Mouse (Mus musculus): ENCODE measurements around the gene Rasl10a. TPM values are rescaled to one million over a fixed set of nuclear protein-coding genes. Genes with fewer than 3 reads are reported as not detected.

Rasl10a gene
- total RNA-seq, 2 experiments from 2014 or later, result not detected

DNA sequence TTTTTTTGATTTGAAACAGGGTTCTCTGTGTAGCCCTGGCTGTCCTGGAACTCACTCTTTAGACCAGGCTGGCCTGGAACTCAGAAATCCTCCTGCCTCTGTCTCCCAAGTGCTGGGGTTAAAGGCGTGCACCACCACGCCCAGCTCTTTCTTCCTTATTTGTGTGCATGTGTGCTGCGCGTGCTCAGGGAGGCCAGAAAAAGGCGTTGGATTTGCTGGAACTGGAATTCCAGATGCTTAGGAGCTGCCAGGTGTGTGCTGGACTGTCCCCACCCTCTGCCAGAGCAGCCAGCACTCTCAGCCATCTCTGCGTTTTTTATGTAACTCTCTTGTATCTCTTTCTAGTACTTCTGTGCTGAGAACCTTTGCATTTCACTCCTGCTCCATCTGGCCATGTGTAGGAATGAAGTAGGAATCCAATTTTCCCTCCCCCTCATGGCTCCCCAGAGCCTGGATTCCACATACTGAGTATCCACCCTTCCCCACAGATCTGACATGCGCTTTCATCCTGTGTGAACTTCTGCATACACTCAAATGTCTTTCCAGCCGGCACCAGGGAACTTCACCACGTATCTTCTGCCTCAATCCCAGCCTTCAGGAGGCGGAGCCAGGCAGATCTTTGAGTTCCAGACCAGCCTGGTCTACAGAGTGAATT is 5.6 kb upstream of the Rasl10a start:
- ATAC-seq (ENCODE audit: poor library complexity, severe bottlenecking), result no peak

DNA sequence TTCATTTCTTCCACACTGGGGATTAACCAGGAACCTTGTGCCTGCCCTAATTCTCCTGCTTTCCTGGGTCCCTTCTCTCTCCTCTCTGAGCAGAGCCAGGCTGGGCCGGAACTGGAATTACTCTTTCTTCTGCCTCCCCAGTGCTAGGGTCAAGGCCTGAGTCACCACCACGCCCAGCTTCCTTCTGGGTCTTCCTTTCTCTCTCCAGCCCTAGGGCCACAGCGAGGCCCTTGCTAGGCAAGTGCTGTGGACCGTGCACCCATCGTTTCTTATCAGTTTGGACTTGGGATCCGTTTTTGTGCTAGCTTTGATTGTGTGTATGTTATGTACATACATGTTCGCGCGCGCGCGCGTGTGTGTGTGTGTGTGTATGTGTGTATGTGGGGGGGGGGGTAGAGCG is 3.8 kb upstream of the Rasl10a start:
- no peak for ATAC-seq (ENCODE audit: poor library complexity, severe bottlenecking)

DNA sequence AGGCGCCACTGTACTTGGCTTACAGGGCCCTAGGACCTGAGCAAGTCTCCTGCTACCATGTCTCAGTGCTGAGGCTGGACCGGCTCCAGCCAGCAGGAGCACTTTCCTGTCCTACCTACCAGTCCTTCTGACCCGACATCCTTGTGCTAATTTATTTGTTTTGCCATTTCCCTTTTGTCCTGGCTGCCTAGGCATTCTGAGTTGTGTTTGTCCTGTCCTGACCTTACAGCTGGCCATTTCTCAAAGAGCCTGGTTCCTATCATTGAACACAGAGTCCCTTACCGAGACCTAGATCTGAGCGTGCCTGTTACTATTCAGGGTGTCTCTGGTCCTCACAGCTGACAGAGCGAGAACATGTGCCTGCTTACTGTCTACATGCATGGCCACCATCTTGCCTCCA is 3.1 kb upstream of the Rasl10a start:
- no peak for ATAC-seq (ENCODE audit: poor library complexity, severe bottlenecking)

DNA sequence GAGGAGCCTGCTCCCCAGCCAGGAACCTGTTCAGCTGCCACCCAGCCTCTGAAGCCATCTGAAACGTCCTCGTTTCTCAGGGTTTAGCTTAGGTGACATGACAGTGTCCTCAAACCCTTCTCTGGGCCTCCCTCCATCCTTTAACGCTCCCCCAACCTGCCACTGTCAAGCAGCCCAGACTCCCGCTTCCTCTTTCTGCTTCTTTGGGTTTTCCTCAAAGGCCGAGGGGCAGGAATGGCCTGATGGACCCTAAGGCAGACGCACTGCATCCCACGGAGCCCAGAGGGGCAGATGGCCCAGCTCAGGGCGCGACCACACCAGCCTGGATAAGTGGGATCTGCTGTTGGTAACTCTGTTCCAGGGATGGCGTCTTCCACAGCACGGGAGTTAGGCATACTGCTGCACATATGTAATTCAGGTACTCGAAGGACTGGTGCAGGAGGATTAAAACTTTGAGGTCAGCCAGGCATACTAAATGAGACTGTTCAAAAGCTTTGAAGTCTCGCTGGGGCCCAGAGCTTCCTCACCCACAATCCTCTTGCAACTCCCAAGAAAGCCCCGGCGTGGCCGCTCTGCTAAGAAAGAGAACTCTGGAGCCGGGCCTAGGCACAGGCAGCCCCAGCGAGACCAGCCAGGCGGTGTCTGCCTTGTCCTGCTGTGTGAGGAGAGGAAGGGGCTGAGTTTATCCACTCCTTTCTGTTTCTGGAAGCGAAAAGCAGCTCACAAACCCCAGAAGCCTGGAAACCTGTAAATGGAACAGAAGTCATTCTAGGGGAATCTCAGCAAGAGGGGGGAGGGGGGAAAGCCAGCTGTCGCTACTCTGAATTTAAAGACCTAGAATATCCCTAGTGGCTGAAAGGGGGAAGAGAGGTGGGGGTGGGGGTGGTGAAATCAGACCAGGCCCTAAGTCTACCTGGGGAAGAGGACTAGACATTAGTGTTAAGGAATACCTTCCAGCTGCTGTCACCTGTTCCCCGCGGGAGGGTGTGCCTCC is 1.7 kb upstream of the Rasl10a start:
- no peak; the same call in 1 of the 2 replicates for ATAC-seq (ENCODE audit: poor library complexity, severe bottlenecking)

DNA sequence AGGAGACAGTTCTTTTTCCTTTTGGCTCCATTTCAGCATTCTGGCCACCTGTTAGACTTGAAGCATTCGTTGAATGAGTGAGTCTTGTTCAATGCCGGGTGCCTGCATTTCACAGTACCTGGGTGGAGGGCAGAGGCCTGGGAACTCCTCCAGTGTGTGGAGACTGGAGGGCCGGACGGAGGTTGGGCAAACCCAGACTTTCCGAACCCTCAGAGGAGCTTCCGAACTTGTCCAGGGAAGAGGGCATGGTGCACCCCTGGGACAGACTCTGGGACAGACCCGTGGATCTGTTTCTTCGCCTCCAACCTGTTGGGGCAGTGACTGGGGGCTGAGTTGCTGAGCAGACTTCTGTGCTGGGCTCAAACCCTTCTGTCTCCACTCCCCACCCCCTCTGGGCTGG is 864 bp upstream of the Rasl10a start:
- no peak for ATAC-seq (ENCODE audit: poor library complexity, severe bottlenecking)

DNA sequence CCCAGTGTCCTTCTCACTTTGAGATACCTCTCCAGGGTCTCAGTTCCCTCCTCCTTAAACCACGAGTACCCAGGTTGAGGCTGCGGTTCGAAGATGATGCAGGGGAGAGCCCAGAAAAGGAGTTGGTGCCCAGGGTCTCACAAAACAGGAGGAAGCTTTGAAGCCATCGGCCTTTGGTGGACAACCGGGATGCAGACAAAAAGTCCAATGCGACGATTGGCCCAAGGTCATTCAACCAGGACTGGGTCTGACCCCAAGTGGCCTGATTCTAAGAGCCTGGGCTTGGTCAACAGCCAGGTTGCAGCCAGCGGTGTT is 430 bp upstream of the Rasl10a start:
- no peak for ATAC-seq (ENCODE audit: poor library complexity, severe bottlenecking)

DNA sequence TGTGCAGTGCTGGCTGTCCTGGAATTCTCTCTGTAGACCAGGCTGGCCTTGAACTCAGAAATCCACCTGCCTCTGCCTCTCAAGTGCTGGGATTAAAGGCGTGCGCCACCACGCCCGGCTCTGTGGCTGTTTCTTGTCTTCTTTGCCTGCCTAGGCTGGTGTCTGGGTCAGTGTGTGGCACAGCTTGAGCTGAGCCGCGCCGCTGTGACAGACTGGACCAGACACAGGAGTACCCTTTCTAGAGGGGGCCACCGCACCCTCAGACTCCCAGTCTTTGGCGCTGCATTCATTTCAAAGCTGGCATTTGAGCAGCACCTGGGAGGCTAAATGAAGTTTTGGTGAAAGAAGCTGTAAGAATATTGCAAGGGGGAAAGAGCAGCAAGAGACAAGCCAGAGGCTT is 855 bp downstream of the Rasl10a start:
- ATAC-seq (ENCODE audit: poor library complexity, severe bottlenecking), result no peak

DNA sequence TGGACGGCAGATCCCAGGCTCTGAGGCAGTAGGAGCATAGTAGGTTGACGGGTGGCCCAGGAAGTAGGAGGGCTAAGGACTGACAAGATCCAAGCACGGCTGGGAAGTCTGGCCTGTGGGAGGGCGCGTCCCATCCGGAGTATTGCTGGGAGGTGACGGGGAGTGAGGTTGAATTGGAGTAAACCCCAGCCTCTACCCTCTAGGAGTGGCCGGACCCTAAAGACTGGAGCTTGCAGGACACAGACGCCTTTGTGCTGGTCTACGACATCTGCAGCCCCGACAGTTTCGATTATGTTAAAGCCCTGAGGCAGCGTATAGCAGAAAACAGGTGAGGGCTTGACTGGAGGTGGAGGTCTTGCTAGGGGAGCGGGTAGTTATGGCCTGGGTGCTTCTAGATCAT is 1.3 kb downstream of the Rasl10a start:
- ATAC-seq (ENCODE audit: poor library complexity, severe bottlenecking), result no peak

DNA sequence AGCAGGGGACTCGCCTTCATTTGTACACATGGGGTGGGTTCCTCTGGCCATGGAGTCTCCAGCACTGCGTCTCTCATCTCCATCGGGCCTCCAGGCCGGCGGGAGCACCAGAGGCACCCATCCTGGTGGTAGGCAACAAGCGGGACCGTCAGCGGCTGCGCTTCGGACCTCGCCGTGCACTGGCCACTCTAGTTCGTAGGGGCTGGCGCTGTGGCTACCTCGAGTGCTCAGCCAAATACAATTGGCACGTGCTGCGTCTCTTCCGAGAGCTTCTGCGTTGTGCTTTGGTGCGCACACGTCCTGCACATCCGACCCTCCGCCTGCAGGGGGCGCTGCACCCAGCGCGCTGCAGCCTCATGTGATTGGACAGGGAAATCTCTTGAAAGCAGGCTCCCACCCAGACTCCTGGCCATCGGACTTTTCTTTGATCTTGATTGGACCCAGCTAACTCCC is 1.8 kb downstream of the Rasl10a start:
- ATAC-seq (ENCODE audit: poor library complexity, severe bottlenecking), result no peak

DNA sequence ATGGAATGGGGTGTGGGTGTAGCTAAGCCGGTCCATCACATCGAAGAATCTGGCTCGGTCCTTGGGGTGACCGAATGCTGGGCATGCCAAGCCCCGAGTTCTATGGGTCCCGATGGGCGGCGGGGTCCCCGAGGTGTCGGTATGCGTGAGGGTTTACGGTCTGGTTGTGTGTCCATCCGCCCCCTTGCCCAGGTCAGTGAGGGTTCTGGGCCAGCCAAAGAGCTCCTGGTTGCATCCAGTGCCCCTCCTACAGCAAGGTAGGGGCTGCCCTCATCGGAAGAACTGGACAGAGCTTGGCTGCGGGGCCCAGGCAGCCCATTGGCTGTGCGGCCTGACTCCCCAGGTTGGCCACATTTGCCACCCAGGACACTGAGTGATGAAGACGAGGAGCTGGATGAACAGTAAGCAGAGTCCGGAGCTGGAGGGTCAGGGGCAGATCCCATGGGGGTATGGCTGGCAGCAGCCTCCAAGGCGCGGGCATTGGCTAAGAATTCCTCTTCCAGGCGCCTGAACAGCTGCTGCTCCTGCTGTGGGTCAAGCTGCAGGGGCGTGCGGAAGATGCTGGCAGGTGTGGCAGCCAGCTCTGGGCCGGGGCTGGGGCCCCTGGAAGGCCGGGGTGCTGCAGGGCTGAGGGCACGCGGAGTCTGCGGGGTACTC is 3.0 kb downstream of the Rasl10a start:
- no peak for ATAC-seq (ENCODE audit: poor library complexity, severe bottlenecking)

DNA sequence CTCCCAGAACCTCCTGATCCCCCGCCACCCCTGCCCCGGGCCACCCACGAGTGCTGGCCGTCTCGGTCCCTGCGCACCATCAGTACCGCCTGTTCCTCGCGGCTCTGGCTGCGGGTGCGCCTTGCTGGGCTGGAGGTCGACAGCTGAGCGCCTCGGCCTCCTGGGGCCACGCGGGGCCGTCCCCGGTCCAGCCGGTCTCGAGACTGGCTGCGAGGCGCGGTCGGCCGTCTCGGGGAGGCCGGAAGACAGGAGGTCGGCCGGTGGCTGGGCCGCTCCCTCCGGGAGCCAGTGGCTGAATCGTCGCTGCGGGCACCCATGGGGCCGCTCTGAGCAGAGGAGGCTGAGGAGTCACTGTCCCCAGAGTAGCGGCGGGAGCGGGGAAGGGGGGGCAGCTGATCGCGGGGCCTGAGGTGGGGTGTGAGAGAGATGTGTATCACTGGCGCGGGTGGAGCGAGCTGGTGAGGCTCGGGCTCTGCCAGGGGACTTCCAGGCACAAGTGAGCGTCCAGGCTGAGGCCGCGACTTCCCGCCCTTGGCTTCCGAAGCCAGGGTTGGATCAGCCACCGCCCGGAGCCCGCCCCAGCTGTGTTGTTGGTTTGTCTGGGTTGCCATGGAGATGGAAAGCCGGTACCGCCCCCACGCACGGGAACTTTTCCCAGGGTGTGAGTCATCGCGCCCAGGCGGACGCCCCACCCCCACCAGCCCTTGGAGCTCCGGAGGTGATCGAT is 3.6 kb downstream of the Rasl10a start:
- peak; percentile 30 for ATAC-seq (ENCODE audit: poor library complexity, severe bottlenecking)

DNA sequence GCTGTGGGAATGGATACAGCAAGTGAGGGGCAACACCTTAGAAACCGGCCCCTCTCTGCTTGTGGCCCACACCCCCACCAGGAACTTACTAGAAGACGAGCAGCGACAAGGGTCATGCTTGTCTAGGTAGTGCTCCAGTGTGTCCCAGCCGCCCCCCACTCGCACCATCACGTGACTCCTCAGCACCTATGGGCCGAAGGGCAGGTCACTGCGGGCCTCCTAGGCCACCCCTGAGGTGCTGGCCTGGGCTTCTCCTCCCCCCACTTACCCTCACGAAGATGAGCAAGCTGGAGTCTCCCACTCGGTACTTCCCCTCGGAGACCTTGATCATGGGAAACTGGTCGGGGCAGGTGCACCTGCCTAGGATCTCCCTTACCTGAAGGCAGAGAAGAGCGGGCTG is 4.4 kb downstream of the Rasl10a start:
- ATAC-seq (ENCODE audit: poor library complexity, severe bottlenecking), result no peak

DNA sequence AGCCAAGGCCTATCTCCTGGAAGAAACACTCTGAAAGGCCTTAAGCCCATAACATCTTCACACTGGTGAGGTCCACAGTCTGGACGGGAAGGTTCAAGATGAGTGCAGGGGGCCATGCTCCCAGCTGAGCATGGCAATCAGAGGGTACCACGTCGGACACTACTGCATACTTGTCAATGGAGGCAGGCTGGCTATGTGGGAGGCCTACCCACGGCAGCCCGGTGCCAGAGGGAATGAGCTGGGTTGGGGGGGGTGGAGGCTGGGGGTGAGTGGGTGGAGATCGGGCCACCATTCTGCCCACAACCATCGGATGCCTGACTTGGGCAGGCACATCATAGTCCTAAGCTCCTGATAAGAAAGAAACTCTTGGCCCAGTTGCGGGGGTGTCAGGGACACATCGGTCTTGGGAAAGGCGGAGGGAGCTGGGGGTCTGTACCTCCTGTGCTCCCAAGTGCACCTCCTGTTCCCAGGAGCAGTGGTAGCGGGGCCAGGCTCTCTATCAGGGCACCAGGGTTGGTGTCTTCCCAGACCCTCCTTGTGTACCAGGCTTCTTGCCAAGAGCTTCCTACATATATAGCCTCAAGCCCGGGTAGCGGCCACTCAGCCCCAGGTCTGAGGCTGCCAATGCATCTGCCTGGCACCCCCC is 5.1 kb downstream of the Rasl10a start:
- ATAC-seq (ENCODE audit: poor library complexity, severe bottlenecking), result no peak

DNA sequence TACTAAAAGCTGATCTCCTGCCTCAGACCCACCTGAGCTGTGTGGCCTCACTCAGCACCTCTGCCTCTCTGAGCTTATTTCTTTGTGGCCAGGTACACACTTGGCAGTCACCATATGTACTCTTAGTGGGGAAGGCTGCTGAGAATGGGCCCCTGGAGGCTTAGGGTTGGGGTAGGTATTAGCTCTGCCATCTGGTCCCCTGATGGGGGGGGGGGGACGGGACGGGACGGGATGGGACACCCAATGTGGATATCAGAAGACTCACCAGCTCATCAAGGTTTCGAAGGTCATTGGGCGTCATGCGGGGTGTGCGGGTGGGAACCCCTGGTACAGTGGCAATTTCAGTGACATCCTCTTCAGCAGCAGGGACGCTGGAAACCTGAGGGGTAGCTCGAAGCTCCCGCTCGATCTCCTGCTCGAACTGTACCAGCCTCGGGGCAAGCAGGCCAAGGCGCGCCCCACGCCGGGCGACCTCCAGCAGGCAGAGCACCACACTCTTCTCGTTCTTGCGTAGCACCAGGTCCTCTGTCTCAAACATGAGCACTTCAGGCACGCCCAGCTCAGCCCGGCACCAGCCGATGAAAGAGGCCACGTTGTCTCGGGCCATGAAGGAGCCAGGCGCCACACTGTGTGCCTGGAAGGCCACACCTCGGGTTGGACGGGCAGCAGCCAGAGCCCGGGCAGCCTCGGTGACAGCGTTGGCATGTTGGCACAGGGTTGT is 5.8 kb downstream of the Rasl10a start:
- no peak for ATAC-seq (ENCODE audit: poor library complexity, severe bottlenecking)

DNA sequence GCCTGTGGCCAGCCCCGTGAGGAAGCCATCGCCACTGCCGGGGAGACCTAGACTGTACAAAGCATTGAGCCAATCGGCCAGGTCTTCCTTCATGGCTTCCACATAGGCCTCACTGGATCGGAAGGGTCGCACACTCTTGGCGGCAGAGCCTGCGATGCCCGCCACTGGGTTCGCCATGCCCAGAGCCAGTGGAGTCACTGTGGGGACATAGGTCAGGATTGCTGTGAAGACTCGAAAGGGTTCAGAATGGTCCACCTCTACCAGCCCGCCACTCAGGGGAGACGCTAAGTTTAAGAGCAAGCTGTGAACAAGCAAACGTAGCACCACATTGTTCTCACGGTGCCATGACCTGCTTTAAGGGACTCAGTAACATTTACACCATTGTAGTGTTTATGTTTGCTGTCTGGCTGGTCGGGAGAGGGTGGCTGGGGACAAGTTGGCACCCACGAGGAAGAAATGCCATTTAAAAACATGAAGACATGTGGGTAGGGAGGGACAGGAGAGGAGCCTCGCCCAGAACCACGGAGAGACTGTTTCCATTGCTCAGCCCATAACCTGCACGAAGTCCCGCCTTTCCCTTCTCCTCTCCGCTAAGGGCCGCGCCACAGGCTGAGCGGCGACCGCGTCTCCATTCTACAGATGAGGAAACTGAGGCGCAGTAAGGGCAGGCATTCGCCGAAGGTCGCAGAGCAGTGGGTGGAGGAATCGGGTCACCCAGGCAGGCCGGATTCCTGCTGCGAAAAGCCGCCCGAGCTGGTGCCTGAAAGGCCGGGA is 6.5 kb downstream of the Rasl10a start:
- ATAC-seq (ENCODE audit: poor library complexity, severe bottlenecking), result no peak

DNA sequence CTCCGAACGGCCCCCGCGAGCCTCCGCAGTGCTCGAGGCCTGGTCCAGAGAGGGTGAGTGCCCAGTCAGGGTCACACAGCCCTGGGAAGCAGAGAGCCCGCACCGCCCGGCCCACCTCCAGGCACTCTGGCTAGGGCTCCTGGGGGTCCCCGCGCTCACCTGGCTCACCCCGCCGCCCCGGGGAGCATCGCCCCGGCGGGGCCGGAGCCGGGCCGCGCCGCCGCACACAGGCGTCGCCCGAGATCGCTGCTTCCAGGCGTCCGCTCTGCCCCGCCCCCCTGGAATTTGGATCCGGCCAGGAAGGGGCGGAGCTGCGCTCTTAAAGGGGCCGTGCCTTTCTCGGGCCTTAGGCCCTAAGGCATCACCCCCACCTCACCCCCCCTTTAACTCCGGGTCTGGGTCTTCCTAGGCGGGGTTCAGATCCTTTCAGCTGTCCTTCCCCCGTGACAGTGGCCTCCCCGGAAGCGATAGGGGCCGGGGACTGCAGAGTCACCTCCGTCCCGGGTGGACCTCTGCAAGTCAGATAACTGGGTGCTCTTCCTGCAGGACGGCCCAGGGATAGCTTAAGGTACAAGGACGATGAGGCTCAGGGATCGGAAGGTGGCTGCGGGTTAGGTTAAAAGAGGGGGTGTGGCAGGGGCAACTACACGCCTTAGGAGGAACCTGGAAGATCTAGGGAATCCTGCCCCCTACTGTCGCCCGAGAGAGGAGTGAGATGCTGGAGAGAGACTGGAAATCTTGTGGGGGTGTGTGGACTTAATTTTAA is 7.3 kb downstream of the Rasl10a start, which contains the start of gene Gas2l1:
Gene Gas2l1, minus strand, starts transcription at position 272 of the 766 bp plus-strand sequence.
- ATAC-seq (ENCODE audit: poor library complexity, severe bottlenecking), result peak; percentile 64

DNA sequence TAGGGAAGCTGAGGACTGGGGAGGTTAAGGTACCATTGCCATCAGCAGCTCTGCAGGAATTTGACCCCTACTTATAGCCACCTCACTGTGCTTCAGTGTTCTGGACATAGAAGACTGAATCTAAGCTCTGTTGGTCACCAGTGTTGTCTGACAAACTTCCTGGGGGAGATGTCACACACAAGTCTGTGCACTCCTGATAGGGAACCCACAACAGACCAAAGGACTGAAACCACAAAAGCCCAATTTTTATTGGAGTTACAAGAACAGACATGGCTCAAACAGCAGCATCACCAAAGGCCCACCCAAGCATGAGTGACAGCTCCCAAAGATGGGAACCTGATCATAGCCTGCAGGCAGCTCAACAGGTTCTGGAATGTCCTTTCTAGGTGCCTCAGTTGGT is 9.1 kb downstream of the Rasl10a start:
- no peak for ATAC-seq (ENCODE audit: poor library complexity, severe bottlenecking)
